ENCODE assay signal across 16 mouse cellular contexts in the genomic region with DNA sequence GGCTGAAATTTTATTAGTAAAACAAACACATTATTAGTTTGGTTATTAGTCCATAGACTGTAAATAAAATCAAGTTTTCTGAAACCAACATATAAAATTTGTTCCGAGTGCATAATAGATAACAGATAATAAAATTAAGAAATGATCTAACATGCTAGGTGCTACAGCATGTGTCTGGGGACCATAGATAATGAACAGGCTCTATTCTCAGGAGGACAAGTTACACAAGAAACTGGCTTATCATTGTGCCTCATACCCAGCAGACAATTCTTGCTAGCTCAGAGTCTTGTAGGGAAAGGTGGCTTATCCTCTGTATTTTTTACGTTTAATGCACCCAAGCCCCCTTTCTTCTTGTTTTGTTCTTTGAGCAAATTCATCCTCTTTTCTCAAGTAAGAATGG.
"Had no signal": no experiment of that assay in that cellular context is flagged by ENCODE, and none has a peak within 500 bp of the region (broad histone marks: within the 10 kb centered on the region; RNA-seq: fewer than 3 reads in every experiment).

No protein-coding gene starts in this region.

- H3K9ac ChIP-seq: intestine, embryonic 15.5 days; midbrain, embryonic 15.5 days; neural tube, embryonic 13.5 days had no signal

- H3K27me3 ChIP-seq: intestine, embryonic 15.5 days; midbrain, embryonic 15.5 days; neural tube, embryonic 13.5 days had no signal

- ATAC-seq: intestine, embryonic 15.5 days; lung, postnatal 0 days; midbrain, embryonic 15.5 days had no signal

- H3K36me3 ChIP-seq: intestine, embryonic 15.5 days; limb, embryonic 10.5 days; midbrain, embryonic 15.5 days; neural tube, embryonic 13.5 days had no signal

- H3K4me1 ChIP-seq: limb, embryonic 10.5 days; midbrain, embryonic 15.5 days; neural tube, embryonic 13.5 days had no signal

- DNase-seq: kidney, adult 18-20 months; kidney, postnatal 10 days; lung, adult 2 months; lung, postnatal 36 days; retina, postnatal 1 day; right cerebral cortex, postnatal 4 days; spleen, adult 18-20 months; thymus, adult 18-20 months; thymus, postnatal 36 days had no signal

- H3K4me2 ChIP-seq: intestine, embryonic 15.5 days; midbrain, embryonic 11.5 days; midbrain, embryonic 15.5 days; neural tube, embryonic 13.5 days had no signal

- H3K9me3 ChIP-seq: intestine, embryonic 15.5 days; limb, embryonic 10.5 days; midbrain, embryonic 15.5 days; neural tube, embryonic 13.5 days had no signal

- H3K4me3 ChIP-seq: intestine, embryonic 15.5 days; left cerebral cortex, adult 2 months; limb, embryonic 10.5 days; midbrain, embryonic 15.5 days; neural tube, embryonic 13.5 days had no signal

- H3K27ac ChIP-seq: intestine, embryonic 15.5 days; left cerebral cortex, adult 2 months; limb, embryonic 10.5 days; midbrain, embryonic 15.5 days; neural tube, embryonic 13.5 days had no signal
